Mouse (Mus musculus) kidney, embryonic 14.5 days (tissue): ENCODE data around the gene Wdsub1. TPM values are rescaled to one million over a fixed set of nuclear protein-coding genes. Genes with fewer than 3 reads are reported as not detected.

ENCODE experiments used
- ATAC-seq: fragments of 200-750 bp; cut with Nextera tagmentation; 2 replicates; pipeline ENCODE4 v1.8.0; 2017; ENCODE audit warnings: moderate number of reproducible peaks, mild to moderate bottlenecking, moderate TSS enrichment, moderate library complexity; ENCODE audit not compliant: low FRiP score, low TSS enrichment
- H3K27ac ChIP-seq: fragments of 300-500 bp; sonication (generic); 2 replicates; pipeline ENCODE4 v1.5.1; 2014; ENCODE audit warnings: low read depth, mild to moderate bottlenecking, low read length, moderate library complexity, mixed read lengths
- H3K27me3 ChIP-seq: fragments of 300-500 bp; sonication (generic); 2 replicates; pipeline ENCODE4 v1.6.1; 2014; ENCODE audit warnings: mild to moderate bottlenecking, low read length; ENCODE audit not compliant: control insufficient read depth, insufficient read depth
- H3K36me3 ChIP-seq: fragments of 300-500 bp; sonication (generic); 2 replicates; pipeline ENCODE4 v1.6.1; 2014; ENCODE audit warnings: low read length, mixed read lengths; ENCODE audit not compliant: control insufficient read depth, insufficient read depth
- H3K4me1 ChIP-seq: fragments of 300-500 bp; sonication (generic); 2 replicates; pipeline ENCODE4 v1.6.1; 2014; ENCODE audit warnings: low read length, mixed read lengths; ENCODE audit not compliant: control insufficient read depth, insufficient read depth
- H3K4me2 ChIP-seq: fragments of 300-500 bp; sonication (generic); replicated peaks from 2 replicates; pipeline ENCODE4 v1.6.1; 2014; ENCODE audit warnings: low read depth, mild to moderate bottlenecking, low read length
- H3K4me3 ChIP-seq: fragments of 300-500 bp; sonication (generic); 2 replicates; pipeline ENCODE4 v1.5.1; 2014; ENCODE audit warnings: mild to moderate bottlenecking, low read length
- H3K9ac ChIP-seq: fragments of 300-500 bp; sonication (generic); 2 replicates; pipeline ENCODE4 v1.6.1; 2014; ENCODE audit warnings: low read depth, mild to moderate bottlenecking, low read length, moderate library complexity
- H3K9me3 ChIP-seq: fragments of 300-500 bp; sonication (generic); 2 replicates; pipeline ENCODE4 v1.6.1; 2016; ENCODE audit warnings: low read length; ENCODE audit not compliant: control insufficient read depth
- WGBS: fragments of 180-500 bp; shearing (Covaris S2); extraction: QIAGEN DNeasy Blood & Tissue Kit; methylation state at CpG from one replicate; pipeline ENCODE4 v1.1.7; 2014; 5-methylcytosine and 5-hydroxymethylcytosine counted together
- polyA plus RNA-seq: library from polyadenylated mRNA; unstranded; fragments of >200 nt; fragmentation: Nextera tagmentation; extraction: Ambion mirVana; gene quantifications from 2 replicates; pipeline ENCODE4 v1.2.1, GENCODE M21; 2014

The Wdsub1 gene
- polyA plus RNA-seq, result 31.7 and 37.5 TPM in 2 replicates

DNA sequence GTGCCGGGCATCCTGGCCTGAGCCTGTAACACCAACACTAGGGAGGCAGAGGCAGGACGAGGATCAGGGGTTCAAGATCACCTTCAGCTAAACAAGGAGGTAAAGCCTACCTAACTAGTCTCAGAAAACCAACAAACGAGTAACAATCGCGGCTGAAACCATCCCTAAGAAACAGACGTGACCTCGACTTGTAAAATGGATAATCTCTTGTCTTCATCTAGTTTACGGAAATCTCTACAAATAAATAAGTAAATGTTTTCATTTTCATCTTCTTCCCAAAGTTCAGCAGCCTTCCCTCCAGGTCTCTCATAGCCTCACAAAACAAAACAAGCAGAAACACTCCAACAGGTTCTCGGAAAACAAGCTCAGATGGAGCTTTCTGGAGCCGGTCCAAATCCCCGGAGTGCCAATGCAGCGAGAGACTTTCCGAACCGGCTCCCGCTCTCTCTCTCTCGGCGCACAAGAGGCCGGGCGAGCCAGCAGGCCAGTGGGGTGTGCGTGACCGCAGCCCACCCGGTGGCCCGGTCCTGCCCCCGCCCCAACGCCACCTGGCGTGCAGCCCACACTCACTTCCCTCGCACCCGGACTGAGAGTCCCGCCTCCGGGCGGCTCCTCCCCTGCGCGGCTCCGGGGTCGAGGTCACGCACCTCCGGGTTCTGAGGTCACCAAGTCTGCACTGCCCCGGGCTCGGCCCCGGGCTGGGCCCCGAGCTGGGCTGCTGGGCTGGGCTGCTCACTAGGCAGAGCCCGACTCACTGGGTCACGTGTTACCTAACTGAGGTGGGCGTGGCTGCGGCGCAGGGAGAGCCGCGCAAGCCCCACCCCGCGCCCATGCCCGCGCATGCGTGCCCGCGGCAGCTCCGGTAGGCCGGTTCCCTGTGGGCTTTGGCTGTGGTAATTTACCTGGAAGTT is at the start of gene Wdsub1:
Gene Wdsub1, minus strand, starts transcription at position 761 of the 911 bp plus-strand sequence.
- Histone ChIP-seq H3K27ac (peak within 1 kb of the TSS; percentile 51; the same call in 1 of the 2 replicates), H3K27me3 (no peaks in the 10 kb centered on the region), H3K9ac (peak within 1 kb of the TSS; percentile 76), H3K9me3 (0 out of 2 replicates have a peak, but pooled peaks cover 5% of the 10 kb centered on the region), H3K36me3 (no peaks in the 10 kb centered on the region), H3K4me3 (peak within 1 kb of the TSS; percentile 83), H3K4me2 (peak within 1 kb of the TSS; percentile 68), H3K4me1 (0 out of 2 replicates have a peak, but pooled peaks cover 6% of the 10 kb centered on the region)
- 5% methylated on average over 57 of the region's 57 CpGs for WGBS
- peak; percentile 97 for ATAC-seq

DNA sequence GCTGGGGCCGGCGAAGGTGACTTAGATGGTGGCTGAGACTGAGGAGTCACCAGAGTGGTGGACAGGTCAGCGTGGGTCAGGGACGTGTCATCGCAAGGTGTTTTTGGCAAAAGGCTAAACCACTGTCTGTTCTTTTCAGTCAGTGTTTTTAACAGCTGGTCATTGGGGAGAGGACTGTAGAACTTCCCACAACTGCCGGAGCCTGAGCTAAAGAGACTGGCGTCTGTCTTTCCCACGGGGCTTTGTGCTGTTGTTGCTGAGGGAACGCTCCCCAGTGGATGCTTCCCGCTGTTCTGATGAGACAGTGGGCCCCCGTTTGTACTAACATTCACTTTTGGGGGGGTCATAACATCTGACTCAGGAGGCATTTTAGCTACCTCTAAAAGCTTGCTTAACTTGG is 31.2 kb upstream of the Wdsub1 start:
- no peak overlapping the region for H3K27ac ChIP-seq
- H3K4me1 ChIP-seq, result no peaks in the 10 kb centered on the region
- no peaks in the 10 kb centered on the region for H3K9me3 ChIP-seq
- no peak overlapping the region for H3K9ac ChIP-seq
- peaks cover 57% of the 10 kb centered on the region for H3K36me3 ChIP-seq
- H3K4me2 ChIP-seq, result no peak overlapping the region
- H3K4me3 ChIP-seq, result no peak overlapping the region
- no peak for ATAC-seq
- 86% methylated on average over 11 of the region's 11 CpGs for WGBS
- no peaks in the 10 kb centered on the region for H3K27me3 ChIP-seq

DNA sequence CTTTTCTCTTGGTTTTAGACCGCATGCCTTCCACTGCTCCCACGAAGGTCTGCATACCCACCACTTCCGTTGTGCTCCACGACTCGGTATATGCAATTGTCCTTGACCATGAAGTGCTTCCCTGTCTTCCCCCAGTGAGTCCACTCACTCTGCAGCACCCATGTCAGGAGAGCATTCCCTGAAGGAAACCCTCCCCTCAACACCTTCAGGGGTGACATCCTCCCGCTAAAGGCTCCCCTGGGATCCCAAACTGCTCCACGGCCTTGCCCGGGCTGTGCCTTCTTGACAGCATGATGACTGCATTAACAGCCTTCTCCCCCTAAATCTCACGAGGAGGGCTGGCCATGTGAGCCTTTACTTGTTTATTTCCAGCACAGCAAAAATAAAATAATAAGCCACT is 25.7 kb upstream of the Wdsub1 start:
- Histone ChIP-seq H3K36me3 (peaks cover 63% of the 10 kb centered on the region), H3K27ac (no peak overlapping the region), H3K4me1 (no peaks in the 10 kb centered on the region), H3K4me3 (no peak overlapping the region), H3K4me2 (no peak overlapping the region), H3K27me3 (no peaks in the 10 kb centered on the region), H3K9ac (no peak overlapping the region), H3K9me3 (no peaks in the 10 kb centered on the region)
- no peak for ATAC-seq
- 87% methylated on average over 9 of the region's 9 CpGs for WGBS

DNA sequence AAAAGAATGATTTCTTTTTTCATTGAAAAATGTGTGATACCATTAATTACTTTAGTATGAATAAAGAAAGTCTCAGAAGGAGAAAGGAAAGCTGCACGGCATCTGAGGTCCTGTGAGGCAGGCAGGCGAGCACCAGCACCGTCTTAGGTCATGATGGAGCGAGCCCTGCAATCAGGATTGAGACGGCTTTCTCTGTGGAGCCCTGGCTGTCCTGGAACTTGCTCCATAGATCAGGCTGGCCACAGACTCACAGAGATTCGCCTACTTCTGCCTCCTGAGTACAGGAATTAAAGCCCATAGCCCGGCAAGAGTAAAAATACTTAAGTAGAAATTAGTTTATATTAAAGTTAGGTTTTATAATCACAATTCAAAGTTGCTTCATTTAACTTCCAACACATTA is 21.6 kb upstream of the Wdsub1 start:
- Histone ChIP-seq H3K27me3 (no peaks in the 10 kb centered on the region), H3K4me1 (no peaks in the 10 kb centered on the region), H3K9ac (no peak overlapping the region), H3K27ac (no peak overlapping the region), H3K9me3 (no peaks in the 10 kb centered on the region), H3K36me3 (peaks cover 56% of the 10 kb centered on the region), H3K4me3 (no peak overlapping the region), H3K4me2 (no peak overlapping the region)
- ATAC-seq, result no peak
- WGBS, result 87% methylated on average over 7 of the region's 7 CpGs

DNA sequence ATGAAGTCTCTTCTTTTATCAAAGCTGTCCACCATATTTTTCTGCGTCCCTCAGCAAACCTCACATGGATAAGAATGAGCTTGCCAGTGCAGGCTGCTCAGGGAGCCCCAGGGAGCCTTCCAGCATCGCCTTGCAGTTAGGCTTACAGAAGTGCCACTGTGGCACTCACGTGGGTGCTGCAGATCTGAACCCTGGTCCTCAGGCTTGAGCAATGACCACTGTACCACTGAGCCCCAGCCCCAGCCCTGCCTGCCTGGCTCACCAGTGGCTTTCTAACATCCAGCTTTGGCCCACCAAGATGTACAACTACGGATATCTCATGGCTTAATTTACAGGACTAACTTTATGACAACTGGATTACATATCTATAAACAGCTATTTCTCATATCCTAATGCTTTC is 16.3 kb upstream of the Wdsub1 start:
- WGBS, result 91% methylated on average over 4 of the region's 4 CpGs
- peaks cover 32% of the 10 kb centered on the region for H3K36me3 ChIP-seq
- no peak overlapping the region for H3K9ac ChIP-seq
- no peaks in the 10 kb centered on the region for H3K27me3 ChIP-seq
- no peak for ATAC-seq
- H3K4me3 ChIP-seq, result no peak overlapping the region
- H3K9me3 ChIP-seq, result no peaks in the 10 kb centered on the region
- H3K27ac ChIP-seq, result no peak overlapping the region
- H3K4me1 ChIP-seq, result no peaks in the 10 kb centered on the region
- no peak overlapping the region for H3K4me2 ChIP-seq

DNA sequence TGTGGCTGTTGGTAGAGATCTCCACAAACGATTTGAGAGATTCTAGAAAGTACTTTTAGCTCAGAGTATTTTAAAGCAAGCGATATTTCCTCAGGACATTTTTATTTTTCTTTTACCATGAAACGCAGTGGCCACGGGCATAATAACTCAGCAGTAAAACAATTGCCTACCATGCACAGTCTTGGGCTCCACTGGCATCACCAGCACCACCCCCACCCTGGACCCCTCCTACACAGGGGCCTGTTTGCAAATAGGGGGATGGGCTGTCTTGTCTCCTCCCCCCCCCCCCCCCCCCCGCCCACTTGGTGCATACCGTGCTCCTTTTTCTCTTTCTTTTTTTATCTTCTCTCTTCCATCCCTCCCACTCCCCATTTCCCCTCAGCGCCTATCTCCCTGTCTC is 15.7 kb upstream of the Wdsub1 start:
- Histone ChIP-seq H3K4me3 (no peak overlapping the region), H3K27me3 (no peaks in the 10 kb centered on the region), H3K4me1 (no peaks in the 10 kb centered on the region), H3K27ac (no peak overlapping the region), H3K9ac (no peak overlapping the region), H3K4me2 (no peak overlapping the region), H3K36me3 (peaks cover 29% of the 10 kb centered on the region), H3K9me3 (no peaks in the 10 kb centered on the region)
- no peak for ATAC-seq
- WGBS, result 83% methylated on average over 6 of the region's 7 CpGs

DNA sequence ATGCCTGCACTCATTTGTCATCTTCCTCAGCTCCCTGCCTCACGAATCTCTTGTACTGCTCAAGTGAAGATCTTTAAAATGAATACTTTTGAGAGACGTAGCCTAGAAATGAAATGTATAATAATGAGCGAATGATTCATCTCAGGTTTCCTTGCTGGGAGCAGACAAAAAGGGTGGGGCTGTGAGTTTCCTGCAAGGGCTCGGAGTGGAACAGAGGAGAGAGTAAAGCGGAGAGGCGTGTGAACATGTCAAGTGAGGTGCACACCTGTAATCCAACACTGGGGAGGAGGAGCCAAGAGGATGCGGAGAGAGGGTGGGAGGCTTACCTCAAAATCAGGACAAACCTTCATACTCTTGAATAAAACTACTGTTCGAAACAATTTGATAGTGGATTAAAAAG is 14.4 kb upstream of the Wdsub1 start:
- H3K4me2 ChIP-seq, result no peak overlapping the region
- 53% methylated on average over 8 of the region's 8 CpGs for WGBS
- no peaks in the 10 kb centered on the region for H3K9me3 ChIP-seq
- H3K4me3 ChIP-seq, result no peak overlapping the region
- no peaks in the 10 kb centered on the region for H3K27me3 ChIP-seq
- no peak overlapping the region for H3K27ac ChIP-seq
- peak; percentile 76; the same call in 1 of the 2 replicates for ATAC-seq
- no peak overlapping the region for H3K9ac ChIP-seq
- peaks cover 20% of the 10 kb centered on the region for H3K36me3 ChIP-seq
- H3K4me1 ChIP-seq, result no peaks in the 10 kb centered on the region

DNA sequence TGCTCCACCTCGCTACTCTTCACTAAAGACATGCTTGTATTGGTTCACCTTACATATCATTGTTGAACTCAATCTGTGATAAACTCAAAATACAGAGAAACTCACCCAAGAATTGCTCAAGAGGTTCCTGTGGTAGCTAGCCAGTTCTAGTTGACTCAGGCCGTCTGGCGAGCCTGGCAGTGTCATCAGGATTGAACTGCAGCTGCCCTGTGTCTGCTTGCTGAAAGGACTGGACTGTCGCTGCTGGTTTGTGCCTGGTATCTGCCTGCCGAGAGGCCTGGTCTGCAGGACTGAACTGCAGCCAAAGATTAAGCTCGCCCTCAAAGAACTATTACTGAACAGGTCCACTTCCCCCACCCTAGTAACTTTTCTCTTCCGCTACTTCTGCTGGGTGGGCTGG is 14.0 kb upstream of the Wdsub1 start:
- Histone ChIP-seq H3K4me3 (no peak overlapping the region), H3K36me3 (peaks cover 16% of the 10 kb centered on the region), H3K27ac (no peak overlapping the region), H3K27me3 (no peaks in the 10 kb centered on the region), H3K4me2 (no peak overlapping the region), H3K9ac (no peak overlapping the region), H3K9me3 (no peaks in the 10 kb centered on the region), H3K4me1 (no peaks in the 10 kb centered on the region)
- 75% methylated on average over 7 of the region's 7 CpGs for WGBS
- no peak for ATAC-seq

DNA sequence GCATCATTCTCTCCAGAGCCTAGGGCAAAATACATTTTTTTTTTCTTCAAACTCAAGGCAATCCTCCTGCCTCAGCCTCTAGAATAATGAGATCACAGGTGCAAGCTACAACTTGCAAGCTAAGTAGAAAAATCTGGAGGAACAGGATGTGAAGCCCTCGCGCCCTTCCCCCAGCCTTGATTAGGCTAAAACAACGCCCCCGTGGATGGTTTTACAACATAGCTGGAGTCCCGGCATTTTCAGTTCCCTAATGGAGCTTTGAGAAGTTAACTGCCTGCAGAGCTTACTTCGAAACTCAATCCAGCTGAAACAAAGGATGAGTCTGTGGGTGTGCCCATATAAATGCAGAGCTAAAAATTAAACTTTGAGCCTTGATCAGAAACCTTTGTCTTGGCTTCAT is 7.3 kb upstream of the Wdsub1 start:
- no peaks in the 10 kb centered on the region for H3K27me3 ChIP-seq
- no peak for ATAC-seq
- no peak overlapping the region for H3K4me2 ChIP-seq
- H3K36me3 ChIP-seq, result 0 out of 2 replicates have a peak, but pooled peaks cover 2% of the 10 kb centered on the region
- H3K27ac ChIP-seq, result no peak overlapping the region
- no peak overlapping the region for H3K9ac ChIP-seq
- H3K4me3 ChIP-seq, result no peak overlapping the region
- 59% methylated on average over 6 of the region's 6 CpGs for WGBS
- no peaks in the 10 kb centered on the region for H3K9me3 ChIP-seq
- H3K4me1 ChIP-seq, result no peaks in the 10 kb centered on the region
